Mouse (Mus musculus) layer of hippocampus, postnatal 10 days (tissue): ENCODE results near the gene Il31ra. TPM values are rescaled to one million over a fixed set of nuclear protein-coding genes. Genes with fewer than 3 reads are reported as not detected.

Experiments used
- DNase-seq, 2 experiments: peaks; one replicate each; pipeline ENCODE4 v3.0.0; 2021; ENCODE audit warnings: low spot score in 2 of 2
- total RNA-seq, 2 experiments: library from RNA; stranded (reverse); gene quantifications; 2 replicates each; pipeline ENCODE4 v1.2.3; 2021

Il31ra gene
- total RNA-seq, 2 experiments from 2014 or later, result 0.25 to 0.47 TPM

- peak; percentile 70 to 73 for DNase-seq
Measured at GRCm38 (mm10) chr13:112509465-112509864, 84.7 kb downstream of the Il31ra start.

- no peak for DNase-seq
Measured at GRCm38 (mm10) chr13:112508487-112508886, 85.7 kb downstream of the Il31ra start.

- no peak for DNase-seq
Measured at GRCm38 (mm10) chr13:112507691-112508090, 86.5 kb downstream of the Il31ra start.

GRCm38 (mm10) chr13:112506766-112507165 lies 87.4 kb downstream of the Il31ra start:
- peak in 1 of 2 experiments; percentile 19 for DNase-seq

GRCm38 (mm10) chr13:112505436-112505835 lies 88.7 kb downstream of the Il31ra start:
- no peak for DNase-seq

DNA sequence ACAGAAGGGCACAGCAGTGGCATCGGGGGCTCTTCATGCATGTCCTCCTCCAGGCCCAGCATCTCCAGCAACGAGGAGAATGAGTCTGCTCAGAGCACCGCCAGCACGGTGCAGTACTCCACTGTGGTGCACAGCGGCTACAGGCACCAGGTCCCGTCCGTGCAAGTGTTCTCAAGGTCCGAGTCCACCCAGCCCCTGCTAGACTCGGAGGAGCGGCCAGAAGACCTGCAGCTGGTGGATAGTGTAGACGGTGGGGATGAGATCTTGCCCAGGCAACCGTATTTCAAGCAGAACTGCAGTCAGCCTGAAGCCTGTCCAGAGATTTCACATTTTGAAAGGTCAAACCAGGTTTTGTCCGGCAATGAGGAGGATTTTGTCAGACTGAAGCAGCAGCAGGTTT lies 90.3 kb downstream of the Il31ra start:
- DNase-seq, result no peak

- no peak for DNase-seq
Measured at GRCm38 (mm10) chr13:112500466-112500865, 93.7 kb downstream of the Il31ra start.

DNA sequence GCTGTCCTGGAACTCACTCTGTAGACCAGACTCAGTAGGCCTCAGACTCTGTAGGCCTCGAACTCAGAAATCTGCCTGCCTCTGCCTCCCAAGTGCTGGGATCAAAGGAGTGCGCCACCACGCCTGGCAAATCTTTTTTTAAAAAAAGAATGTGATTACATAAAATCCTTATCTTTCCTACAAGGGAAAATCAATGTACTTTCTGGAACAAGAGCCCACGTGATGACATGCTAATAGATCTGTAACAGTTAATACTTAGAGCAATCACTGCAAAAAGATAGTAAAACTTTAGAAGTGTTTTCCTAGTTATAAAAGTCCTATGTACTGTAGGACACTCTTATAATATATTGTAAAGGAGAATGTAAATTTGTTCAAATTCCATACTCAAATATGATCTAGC lies 94.1 kb downstream of the Il31ra start:
- no peak for DNase-seq

DNA sequence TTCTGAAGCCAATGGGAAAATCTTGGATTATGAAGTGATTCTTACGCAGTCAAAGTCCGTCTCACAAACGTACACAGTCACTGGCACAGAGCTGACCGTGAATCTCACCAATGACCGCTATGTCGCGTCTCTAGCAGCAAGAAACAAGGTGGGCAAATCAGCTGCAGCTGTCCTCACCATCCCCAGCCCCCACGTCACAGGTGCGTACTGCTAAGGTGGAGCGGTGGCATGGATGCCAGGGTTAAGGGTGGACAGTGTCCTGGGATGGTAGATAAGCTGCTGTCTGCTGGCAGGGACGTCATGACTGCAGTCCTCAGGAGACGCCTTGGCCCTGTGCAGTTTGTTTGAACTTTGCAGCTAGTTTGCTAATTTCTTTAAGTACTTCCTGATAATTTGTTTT lies 99.6 kb downstream of the Il31ra start:
- no peak for DNase-seq

DNA sequence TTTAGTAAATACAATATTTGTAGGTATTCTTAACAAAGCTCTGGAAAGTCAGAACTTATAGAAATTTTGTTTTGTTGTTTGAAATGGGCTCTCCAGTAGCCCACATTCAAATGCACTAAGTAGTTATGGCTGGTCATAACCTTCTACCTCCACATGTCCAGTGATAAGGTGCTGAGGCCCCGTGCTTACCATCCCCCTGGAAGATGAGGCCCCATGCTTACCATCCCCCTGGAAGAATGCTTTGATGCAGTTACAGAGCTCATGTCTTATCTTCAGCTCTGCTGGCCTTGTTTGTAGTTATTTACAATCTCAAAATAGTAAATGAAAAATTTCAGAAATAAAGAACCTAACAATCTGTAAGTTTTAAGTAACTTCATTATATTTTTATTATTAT lies 101.9 kb downstream of the Il31ra start:
- no peak for DNase-seq

GRCm38 (mm10) chr13:112491636-112492284 lies 102.4 kb downstream of the Il31ra start:
- no peak for DNase-seq

DNA sequence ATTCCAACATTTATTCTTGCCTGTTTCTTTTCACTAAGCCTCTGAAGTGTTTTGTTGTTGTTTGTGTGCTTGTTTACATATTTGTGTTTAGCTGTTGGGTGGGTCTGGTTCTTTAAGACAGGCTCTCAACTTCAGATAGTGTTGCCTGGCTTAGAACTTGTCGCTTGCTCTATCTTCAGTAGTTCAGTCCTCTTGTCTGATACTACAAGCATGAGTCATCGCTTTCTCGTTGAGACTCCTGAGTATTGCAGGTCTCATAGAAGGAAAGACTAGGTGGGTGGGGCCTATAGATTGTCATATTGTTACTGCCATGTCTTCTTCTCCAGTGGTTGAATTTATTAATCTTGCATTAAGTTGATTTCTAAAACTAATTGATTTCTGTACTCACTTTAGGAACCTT lies 104.1 kb downstream of the Il31ra start:
- no peak for DNase-seq

GRCm38 (mm10) chr13:112486676-112487075 lies 107.5 kb downstream of the Il31ra start:
- DNase-seq, result no peak

DNA sequence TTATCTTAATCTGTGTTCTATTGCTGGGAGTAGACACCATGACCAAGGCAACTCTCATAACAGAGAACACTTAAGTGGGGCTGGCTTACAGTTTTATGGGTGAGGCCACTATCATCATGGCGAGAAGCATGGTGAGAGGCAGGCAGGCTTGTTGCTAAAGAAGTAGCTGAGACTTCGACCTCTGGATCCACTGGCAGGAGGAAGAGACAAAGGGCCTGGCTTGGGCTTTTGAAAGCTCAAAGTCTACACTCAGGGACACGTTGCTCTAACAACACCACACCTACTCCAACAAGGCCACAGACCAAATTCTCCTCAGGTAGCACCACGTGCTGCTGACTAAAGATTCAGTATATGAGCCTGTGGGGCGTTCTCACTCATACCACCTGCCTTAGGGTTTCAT lies 107.9 kb downstream of the Il31ra start:
- DNase-seq, result no peak

DNA sequence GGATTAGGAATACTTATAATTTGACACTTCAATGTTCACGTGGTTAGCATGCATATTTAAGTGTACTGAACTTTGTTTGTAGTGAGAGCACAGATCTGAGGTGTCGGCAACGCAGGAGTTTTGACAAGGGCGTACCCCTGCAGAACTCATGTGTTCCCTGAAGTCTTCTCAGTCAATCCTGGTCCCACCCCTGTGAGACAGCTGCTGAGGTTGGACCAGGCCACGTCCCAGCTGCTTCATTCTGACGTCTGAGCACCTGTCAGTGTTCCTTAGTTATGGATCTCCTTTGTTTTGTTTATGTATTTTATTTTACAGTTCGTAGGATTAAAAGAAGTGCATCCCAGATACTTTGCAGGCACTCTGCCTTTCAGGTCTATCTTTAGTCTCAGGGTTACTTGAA lies 111.1 kb downstream of the Il31ra start:
- DNase-seq, result no peak

DNA sequence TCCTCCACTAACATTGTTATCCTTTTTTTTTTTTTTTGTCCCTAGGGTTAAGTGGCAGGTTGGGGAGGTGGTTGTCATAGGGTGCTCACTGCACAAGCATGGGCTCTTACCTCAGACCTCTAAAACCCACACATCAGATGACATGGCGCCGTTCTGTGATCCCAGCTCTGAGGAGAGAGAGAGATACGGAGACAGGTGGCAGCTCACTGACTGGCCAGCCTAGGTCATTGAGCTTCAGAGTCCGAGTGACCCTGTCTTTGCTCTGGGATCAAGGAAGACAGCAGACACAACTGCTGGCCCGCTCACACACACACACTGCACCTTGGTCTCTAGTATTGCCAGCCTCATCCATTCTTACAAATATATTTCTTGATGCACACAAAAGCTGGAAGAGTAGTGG lies 111.6 kb downstream of the Il31ra start:
- no peak for DNase-seq

DNA sequence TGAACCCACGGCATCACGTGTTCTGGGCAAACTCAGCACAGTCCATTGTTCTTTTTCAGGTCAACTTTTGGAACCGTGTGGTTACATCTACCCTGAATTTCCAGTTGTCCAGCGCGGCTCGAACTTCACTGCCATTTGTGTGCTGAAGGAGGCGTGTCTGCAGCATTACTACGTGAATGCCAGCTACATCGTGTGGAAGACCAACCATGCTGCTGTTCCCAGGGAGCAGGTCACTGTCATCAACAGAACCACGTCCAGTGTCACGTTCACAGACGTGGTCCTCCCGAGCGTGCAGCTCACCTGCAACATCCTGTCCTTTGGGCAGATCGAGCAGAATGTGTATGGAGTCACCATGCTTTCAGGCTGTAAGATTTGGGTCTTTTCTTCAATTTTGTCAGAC lies 114.2 kb downstream of the Il31ra start:
- no peak for DNase-seq

- no peak for DNase-seq
Measured at GRCm38 (mm10) chr13:112479032-112479431, 115.1 kb downstream of the Il31ra start.

DNA sequence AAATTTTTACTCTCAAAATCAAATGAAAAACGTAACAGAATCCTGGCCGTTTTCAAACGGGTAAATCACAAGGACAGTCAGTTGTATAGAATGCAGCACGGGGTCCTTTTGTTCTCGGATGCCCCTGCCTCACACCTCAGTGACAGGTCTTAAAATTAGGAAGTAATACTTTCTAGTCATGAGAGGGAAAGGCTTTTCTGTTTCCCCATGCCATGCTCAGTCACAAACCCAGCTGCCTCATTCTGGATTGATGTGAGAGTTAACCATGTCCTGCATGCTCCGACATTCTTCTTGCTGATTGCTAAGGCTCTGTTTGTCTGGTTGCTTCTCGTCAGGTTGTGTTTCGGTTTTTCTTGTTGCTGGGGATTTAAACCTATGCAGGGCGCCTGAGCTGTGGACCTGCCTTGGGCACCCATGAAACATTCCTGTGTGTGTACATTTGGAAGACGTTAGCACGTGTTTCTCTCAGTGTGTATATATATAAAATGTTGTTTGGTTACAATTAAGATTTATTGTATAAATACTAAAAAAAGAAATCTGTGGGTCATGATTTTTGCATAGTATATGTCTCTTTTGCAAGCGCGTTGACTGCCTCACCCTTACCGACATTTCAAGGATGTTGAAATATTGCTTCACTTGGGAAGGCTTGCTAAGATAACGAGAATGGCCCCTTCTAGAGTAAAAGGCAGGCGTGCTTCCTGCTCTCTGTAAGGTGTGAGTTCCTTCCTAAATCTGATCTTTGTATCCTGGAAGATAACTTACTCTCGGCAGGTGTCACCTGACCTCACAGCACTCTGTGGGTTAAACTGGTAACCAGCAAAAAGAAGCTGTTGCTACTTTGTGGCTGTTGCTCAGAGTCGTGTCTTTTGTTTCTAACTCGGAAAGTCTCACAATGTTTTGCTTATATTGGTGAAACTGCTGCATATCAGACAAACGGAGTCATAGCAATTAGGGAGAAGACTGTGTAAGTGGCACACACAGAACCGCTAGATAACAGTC lies 120.1 kb downstream of the Il31ra start:
- no peak for DNase-seq

GRCm38 (mm10) chr13:112472401-112473023 lies 121.6 kb downstream of the Il31ra start:
- DNase-seq, result no peak

GRCm38 (mm10) chr13:112471201-112471600 lies 123.0 kb downstream of the Il31ra start:
- DNase-seq, result no peak
